Mouse (Mus musculus) 3T3-L1 (cell line): Measurements from ENCODE around the gene Casr.
A peak's percentile ranks its signal among the peaks of the same experiment; 100 is the strongest.

Source experiments
- DNase-seq: peaks from one replicate; pipeline ENCODE4 v3.0.0-alpha.2; 2015; ENCODE audit warnings: low read depth, low spot score

Casr gene

DNA sequence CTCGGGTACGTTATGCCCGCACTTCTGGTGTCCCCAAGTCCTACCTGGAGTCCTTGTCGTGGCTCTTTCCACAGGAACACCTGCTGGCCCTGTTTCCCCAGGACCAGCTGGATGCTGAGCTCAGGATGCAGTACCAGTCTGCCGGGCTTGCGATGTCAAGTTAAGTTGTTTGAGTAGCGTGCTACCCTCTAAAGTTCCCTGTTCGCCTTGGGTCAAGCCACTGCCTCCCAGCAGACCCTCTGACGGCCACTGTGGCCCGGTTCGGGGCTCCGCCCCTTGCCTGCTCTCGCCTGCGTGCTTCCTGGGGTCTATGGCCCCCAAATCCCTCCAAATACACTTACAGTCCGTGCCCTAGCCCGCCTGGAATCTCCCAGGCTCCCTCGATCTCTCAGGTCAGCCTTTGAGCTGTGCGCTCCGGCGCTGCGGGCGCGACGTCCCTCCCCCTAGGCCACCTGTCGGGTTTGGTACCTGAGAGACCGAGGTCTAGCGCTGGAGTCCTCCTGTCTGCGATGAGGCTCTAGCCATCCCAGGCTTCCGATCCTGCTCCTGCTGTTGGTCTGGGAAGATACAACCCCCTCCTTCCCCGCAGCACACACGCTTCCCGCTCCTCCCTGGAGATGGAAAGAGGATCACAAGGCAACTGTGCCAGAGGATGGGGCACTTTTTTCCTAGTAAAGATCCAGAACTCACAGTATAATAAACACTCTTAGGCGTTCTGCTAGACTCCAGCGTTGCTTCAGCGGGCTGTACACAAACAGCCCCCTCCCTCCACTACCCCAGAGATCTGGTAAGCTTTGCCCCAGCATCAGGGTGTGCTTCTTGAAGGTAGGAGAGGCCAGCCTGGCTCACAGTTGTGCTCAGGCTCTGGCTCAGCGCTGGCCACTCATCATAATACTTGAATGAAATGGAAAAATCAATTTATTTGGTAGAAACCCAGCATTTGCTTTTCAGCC is at the start of gene Casr:
TSS of gene Casr (minus strand) at position 756 of the 953 bp plus-strand sequence.
- no peak for DNase-seq

DNA sequence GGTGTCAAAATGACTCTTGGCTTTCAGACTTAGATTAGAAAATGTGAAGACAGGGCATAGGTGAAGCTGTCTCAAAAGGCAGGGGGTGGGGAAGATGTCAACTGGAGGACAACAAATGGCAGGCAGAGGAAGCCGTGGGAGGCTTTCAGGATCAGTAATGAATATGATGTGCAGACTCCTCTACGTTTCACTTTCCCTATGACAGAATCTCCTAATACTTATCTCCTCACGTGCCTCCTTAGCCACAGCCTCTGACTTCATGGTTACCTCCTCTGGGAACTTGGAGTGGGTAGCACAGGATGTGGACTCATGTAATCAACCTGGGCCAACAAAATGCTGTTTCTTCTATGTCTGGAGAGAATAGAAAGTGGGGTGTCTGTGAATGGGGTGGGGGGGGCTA is 40.7 kb upstream of the Casr start:
- DNase-seq, result no peak

DNA sequence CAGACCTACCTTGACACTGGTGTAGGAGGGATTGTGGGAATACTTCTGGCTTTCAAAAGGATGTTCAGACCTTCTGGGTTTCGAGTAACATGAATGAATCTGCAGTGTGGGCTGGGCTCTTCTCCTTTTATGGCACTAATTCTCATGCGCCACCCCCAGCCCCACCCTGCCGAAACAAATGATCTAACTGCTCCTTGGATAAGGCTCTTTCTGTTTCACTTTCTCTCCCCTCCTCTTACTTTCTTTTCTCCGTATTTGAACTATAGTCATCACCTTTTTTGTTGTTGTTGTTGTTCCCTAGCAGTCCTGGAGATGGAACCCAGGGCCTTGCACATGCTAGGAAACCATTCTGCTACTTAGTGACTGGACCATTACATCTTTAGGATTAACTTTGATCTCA is 36.3 kb upstream of the Casr start:
- no peak for DNase-seq

DNA sequence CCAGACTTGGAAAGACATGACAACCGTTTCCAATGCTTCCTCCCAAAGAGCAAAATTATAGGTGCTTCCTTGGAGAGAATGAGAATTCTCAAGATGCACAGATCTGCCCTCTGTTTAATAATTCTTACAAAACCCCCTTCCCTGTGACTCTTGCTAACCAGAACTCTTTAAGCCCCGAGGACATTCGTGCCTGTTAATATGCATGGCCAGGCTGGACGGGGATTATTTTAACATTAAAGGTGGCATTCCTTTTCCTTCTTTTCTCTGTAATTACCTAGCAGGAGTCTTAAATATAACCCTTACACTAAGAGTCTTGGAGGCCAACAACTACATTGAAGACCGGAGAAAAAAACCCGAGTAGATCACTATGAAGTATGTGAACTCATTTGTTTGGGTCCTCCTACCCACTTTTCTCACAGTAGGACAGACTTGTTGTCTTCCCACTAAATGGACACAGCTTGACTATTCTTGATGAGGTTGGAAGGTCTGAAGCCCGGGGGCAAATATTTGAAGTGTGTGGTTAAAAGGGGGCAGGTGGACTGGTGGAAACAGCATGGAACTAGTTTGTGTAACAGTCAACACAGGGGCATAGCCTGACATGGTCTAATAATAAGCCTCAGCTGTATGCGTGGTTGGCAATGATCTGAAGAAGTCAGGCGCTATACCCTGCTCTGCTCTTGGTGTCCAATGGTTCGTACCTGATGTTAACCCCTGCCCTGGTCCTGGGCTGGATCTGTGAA is 34.9 kb upstream of the Casr start:
- no peak for DNase-seq

DNA sequence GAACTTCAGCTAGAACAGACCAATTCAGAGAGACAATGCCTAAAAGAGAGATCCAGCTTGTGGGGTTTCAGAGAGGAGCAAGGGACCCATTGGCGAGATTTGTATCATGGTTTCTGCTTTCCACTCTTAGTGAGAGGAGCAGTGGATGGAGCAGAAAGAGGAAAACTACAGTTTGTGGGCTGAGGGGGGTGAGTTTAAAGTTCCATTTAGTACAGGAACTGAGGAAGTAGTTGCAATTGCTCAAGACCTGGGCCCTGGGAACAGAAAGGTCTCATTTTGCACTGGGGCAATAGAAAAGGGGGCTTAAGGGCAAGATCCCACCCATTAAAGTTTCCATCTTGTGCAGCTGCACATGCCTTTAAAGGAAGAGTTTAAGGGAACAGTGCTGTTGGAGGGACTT is 28.0 kb upstream of the Casr start:
- DNase-seq, result no peak

DNA sequence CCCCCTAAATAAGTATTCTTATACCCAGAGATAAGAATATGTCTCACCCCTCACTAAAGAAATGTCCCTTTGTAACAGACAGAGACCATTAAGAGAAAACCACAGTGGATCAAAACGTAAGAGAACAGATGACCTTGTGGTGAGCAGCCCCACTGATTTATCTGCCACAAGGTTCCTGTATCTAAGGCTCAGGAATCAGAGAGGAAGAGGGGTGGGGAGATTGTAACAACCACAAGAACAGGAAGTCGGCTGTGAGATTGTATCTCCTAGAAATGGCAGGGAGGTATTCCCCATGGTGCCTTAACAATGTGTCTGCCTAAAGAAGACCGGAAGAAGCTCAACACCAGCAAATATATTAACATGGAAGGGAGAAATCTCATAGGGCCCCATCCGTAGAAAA is 26.0 kb upstream of the Casr start:
- DNase-seq, result no peak

DNA sequence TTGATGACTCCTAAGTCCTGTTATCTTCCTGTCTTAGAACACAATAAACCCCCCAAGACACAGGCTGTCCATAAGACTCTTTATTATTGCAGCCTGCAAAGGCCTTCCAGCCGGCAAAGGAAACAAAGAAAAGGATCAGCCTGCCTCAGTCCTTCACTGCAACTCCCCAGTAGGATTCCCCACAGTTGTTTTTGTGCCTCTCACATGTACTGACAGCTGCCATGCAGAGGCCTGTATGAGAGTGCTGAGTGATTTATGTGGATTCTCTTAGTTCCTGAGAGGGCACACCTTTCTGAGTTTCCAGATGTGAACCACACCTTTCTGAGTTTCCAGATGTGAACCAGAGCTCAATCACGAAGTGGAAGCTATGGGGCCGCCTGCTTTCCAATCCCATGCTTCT is 20.1 kb upstream of the Casr start:
- DNase-seq, result no peak

DNA sequence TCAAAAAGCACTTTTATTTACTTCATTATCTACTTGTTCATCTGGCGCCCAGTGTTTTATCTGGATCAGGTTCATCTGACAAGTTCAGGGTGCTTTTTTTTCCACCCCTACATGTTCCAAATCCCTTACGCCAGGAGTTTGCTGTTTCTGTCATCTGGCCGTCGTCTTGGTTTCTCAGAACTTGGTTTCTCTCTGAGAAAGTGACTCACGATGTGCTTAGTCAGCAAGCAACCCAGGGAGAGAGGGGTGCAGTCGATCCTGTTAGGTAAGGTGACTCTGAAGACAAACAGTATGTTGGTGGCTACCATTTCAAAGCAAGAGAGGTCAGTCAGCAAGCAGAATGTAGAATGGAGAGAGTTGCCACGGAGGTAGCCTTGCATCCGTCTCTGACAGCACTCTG is 10.0 kb upstream of the Casr start:
- DNase-seq, result no peak

DNA sequence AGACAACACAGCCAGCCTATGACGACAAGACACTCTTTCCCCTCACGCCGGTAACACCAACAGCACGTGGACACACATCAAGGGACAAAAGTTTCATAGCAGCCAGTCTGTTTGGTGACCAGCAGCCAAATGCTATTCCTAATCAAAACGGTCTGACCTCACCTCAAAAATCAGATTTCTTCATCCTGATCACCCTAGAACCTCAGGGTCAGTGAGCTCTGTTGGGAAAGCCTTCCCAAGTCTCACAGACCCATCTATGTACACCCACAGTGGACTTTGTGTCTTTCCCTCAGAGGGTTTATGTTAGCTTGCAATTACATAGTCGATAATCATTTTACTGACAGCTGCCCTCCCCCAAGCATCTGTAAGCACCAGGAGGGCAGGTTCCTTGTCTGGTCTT is 2.4 kb downstream of the Casr start:
- no peak for DNase-seq

DNA sequence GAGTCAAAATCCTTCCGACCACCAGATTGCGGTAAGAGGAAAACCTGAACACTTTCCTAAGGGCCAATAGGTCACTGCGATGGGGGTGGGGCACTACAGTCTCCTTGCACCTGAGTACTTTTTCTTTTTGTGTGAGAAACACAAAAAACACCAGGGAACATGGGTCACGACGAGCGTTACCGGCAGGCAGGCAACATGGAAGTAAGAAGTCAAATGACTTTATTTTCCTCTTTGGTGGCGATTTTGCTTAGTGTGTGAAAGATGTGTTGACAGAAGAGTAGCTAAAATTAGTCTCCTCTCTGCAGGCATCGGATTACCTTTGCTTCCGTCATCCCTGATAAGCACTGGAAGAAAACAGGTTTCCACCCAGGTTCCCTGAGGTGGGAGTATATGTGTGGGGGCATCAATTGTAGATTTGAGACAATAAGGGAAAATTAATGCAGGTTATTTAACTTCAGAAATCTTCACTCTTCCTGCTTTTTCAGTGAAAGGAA is 6.2 kb downstream of the Casr start:
- no peak for DNase-seq

DNA sequence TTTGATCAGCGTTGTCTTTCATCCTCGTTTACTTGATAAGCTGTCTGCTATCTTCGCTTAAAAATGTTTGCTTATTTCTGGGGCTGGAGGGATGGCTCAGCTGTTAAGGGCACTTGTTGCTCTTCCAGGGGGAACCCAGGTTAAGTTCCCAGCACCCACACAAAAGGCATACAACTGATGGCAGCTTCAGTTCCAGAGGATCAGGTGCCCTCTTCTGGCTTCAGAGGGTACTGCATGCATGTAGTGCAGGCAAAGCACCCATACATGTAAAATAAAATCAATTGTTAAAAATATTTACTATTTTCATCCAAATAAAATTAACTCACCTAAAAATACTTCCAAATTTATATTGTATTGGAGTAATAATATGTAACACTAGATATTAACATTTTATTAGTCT is 8.3 kb downstream of the Casr start:
- peak; percentile 15 for DNase-seq

DNA sequence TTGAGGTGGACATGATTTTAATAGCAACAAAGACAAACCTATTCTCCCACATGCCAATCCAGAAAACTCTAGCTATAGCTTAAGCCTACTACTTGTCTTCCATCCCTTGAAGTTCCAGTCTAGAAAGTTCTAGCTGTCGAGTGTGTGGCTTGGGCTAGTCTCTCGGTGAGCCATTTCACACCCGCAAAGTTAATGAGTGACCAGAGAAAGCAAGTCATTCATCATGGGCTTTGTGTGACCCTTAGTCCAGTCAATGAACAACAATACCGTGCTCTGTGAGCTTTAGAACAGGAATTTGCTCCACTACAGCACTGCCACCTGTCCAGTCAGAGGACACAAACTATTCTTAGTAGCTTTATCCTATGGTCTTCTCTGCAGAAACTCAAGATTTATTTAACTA is 16.6 kb downstream of the Casr start:
- no peak for DNase-seq

DNA sequence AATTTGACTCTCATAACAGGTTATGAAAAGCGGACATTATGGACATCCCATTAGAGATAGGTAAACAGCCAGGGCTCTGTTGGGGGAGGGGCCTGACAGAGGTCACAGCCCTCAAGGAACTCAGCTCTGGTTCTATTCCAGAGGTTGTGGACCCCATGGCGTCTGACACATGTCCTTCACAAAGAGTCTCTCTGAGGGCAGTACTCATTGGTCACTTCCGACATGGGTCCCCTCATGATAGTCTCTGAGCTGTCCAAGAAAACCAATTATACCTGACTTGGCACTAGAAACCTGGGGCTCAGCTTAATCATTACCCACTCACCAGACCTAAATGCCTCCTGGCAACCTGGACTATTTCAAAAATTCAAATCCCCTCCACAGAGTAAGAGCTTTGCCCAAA is 18.9 kb downstream of the Casr start:
- DNase-seq, result no peak

DNA sequence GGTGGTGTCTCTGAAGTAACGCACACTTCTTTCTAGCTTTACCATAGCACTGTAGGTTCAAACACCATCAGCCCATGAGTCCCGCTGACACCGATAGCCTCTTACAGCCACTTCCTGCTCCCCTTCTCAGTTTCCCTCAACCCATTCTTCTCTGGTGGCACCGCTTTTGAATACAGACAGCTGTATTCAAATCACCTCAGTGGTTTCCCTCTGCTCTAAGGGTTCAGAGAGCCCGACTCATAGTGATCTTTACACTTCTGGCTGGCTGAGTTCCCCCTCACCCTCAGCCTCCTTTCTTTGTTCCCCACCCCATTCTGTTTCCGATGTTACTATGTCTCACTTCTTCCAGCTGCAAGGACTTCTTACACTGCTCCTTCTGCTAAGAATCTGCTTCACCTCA is 21.1 kb downstream of the Casr start:
- DNase-seq, result no peak

DNA sequence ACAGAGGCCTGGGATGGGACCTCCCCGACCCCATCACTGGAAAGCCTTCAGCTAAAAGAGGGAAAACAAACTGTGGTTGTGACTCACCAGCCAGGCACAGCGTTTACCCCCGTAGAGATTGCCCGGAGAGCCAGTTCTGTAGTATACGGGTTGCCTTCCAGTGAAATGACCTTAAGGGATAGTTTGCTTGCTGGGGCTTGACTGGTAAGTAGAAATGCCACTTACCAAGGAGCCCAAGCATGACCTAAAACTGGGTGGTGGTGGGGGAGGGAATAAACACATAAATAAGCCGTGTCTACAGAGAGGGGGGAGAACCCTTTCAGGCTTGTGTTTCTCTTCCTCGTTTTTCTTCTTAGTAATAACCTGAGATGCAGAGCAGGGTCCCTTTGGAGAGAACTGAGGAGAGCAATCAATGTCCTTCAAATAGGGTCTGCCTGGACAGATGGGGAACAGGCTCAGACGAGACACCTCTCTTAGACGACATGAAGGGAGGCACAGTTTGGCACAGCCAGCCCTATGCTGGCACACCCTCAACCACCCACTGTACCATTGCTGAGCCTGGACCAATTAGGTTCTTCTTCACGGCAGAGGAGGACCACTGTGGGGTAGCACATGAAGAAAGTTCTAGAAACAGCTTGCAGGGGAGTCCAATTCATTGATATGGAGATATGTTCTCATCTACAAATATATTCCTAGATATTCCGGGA is 28.8 kb downstream of the Casr start:
- DNase-seq, result no peak

DNA sequence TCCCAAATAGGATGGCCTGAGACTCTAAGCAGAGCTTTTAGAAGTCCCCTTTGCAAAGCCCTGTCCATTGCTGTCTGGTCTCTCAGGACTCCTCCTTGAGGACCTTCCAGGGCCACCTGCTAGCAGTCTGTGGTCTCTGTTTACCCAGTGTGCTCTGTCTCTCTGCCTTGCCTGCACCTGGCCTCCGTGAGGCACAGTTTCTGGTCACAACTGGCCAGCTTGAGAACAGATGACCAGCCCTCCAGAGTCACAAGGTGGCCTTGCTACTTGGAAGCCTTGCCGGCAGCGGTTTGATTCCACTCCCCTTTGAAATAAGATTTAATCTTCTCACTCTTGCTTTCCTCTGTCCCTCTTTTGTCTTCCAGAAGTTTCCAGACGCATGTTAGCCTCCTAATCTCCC is 29.9 kb downstream of the Casr start:
- no peak for DNase-seq

DNA sequence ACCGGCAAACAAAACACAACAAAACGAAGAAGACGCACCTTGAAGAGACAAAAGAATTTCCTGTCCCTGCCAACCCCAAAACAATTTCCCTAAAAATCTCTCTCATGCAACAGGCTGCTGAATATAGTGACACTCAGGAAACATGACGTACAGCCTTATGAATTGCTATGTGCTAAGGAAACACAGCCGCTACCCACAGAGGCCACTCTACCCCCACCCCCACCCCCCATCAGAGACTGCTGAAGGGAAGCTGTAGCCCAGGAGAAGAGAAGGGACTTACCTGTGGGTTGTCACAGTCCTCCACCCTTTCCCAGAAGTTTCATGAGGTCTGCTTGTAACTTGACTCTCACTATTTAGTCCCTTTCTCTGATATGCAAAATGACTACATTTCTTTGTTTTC is 30.3 kb downstream of the Casr start:
- no peak for DNase-seq

DNA sequence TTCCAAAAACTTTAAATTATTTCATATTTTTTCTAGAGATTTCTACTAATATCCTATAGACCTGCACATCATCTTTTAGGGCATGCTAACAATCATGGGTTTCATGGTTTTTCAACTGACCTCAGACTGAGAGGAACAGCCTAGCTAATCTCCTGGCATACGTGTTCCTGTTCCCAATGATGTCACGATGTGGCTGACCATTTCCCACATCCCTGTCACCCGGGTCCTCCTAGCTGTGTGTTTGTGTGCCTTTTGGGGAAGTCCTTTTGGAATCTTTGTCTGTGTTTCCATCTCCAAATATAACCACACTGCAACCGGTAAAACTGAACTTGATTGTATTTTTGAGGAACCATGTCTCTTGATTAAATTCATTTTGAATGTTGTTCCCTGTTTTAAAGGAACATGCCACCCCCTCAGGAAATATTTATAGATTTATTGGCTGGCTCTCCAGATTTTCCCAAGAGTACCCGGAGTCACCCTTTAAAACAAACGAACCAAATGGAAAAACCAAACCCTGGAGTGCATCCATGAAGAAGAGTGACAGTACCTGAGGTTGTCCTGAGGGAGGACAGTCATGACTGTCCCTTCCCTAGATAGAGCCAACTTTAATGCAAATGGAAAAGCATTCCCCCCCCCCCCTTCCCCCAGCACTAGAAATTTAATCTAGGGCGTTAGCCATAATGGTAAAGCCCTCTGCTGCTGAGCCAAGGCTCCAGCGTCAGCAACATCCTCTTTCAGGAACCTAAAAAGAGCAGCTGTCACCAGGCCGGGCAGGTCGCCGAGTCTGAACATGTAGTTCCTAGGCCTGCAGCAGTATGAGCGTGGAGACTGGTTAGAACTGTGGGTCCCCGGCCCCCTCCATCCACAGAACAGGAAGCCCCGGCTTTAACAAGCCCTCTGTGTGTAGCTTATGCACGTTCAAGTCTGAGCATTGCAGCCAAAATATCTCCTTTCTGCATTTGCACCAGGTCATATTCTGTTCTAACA is 31.1 kb downstream of the Casr start:
- no peak for DNase-seq

DNA sequence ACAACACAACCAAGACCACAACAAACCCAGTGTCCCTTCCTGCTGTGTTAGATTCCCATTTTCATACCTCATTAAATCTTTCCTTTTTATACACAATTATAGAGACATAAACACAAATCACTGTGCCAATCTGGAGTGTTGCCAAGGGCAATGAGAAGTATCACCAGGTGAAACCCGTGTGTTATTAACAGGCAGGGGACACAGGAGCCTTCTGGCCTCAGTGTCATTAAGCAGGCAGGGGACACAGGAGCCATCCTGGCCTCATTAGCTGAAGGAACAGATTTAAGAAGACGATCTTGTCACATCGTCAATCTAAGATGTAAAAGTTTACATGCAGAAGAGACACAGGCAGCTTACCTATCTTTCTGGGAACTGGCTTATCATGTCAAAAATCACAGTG is 33.1 kb downstream of the Casr start:
- no peak for DNase-seq

DNA sequence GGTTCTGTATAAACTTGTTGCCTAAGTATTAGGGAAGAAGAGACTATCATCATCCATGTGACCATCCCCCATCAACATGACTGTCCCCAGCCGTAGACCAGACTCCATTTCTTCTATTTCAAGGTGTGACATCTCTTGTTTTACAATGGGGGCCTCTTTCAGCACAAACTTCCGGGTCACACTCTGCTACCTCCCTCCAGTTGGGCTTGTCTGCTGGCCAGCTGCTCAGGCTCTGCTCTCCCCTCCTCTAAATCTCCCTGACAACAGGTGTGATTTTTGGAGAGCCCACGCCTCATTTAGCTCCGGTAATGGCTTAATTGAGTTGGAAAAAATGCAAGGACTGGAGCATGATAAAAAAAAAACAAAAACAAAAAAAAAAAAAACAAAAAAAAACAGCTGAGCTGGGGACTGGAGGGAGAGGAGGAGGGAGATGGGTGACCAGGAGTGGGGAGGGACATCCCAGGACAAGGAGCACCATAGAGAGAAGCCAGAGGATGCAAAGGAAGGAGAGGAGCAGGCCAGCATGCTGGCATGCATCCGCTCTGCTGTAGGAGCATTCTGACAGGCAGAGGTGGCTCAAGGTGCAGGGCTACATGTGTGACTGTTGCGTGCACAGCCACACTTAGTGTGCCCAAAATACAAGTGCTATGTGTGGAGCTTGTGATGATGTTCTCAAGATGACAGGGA is 35.2 kb downstream of the Casr start:
- DNase-seq, result no peak
